Comparison of ENCODE assay signal across 23 mouse cellular contexts in genomic region chr6:37053411-37053810, GRCm38 (mm10).
DNase-seq lines count a peak whose midpoint lies in the region; ATAC-seq lines count a peak whose summit lies in the region.
"Had no signal": no experiment of that assay in that cellular context is flagged by ENCODE, and none has a peak within 500 bp of the region (broad histone marks: within the 10 kb centered on the region; RNA-seq: fewer than 3 reads in every experiment).

No protein-coding gene starts in this region.

- H3K4me2 ChIP-seq in kidney, embryonic 14.5 days (replicated peaks; ENCODE audit: low read depth, low read length) = no peak overlapping the region
- H3K4me2 ChIP-seq: heart, embryonic 15.5 days; hindbrain, embryonic 12.5 days; limb, embryonic 13.5 days; liver, embryonic 11.5 days; lung, embryonic 15.5 days; midbrain, embryonic 11.5 days had no signal

- ATAC-seq in kidney, embryonic 14.5 days (ENCODE audit: low FRiP score, low TSS enrichment) = no peak
- ATAC-seq: forebrain, embryonic 16.5 days; intestine, embryonic 16.5 days had no signal

- H3K36me3 ChIP-seq in kidney, embryonic 14.5 days (ENCODE audit: control insufficient read depth, insufficient read depth, low read length) = no peaks in the 10 kb centered on the region
- H3K36me3 ChIP-seq: heart, embryonic 10.5 days; heart, embryonic 15.5 days; hindbrain, embryonic 12.5 days; limb, embryonic 13.5 days; lung, embryonic 15.5 days had no signal

- H3K27ac ChIP-seq in kidney, embryonic 14.5 days (ENCODE audit: low read depth, low read length) = no peak overlapping the region
- H3K27ac ChIP-seq: heart, embryonic 10.5 days; heart, embryonic 15.5 days; hindbrain, embryonic 12.5 days; limb, embryonic 13.5 days; lung, embryonic 15.5 days had no signal

- H3K9ac ChIP-seq in kidney, embryonic 14.5 days (ENCODE audit: low read depth, low read length) = no peak overlapping the region
- H3K9ac ChIP-seq: heart, embryonic 15.5 days; hindbrain, embryonic 12.5 days; limb, embryonic 13.5 days; lung, embryonic 15.5 days had no signal

- no peaks in the 10 kb centered on the region for H3K27me3 ChIP-seq in kidney, embryonic 14.5 days (ENCODE audit: control insufficient read depth, insufficient read depth, low read length)
- H3K27me3 ChIP-seq: heart, embryonic 15.5 days; hindbrain, embryonic 12.5 days; limb, embryonic 13.5 days; lung, embryonic 15.5 days had no signal

- DNase-seq in heart, adult 11 months = peak; percentile 61
- DNase-seq in heart, postnatal 36 days = no peak
- peak; percentile 29 for DNase-seq in kidney, postnatal 10 days
- DNase-seq in kidney, postnatal 25 days = peak; percentile 58 to 71
- DNase-seq in right cerebral cortex, postnatal 36 days (ENCODE audit: low spot score in 2 of 2) = no peak
- DNase-seq in right cerebral cortex, postnatal 10 days (ENCODE audit: low spot score in 2 of 2) = no peak
- DNase-seq: cerebellum, adult 2 months; cerebellum, postnatal 14 days; gastrocnemius, postnatal 10 days; right cerebral cortex, postnatal 4 days; thymus, adult 2 months; thymus, postnatal 36 days had no signal

- WGBS in kidney, embryonic 14.5 days = 41% methylated on average over 2 of the region's 2 CpGs

- no peaks in the 10 kb centered on the region for H3K4me1 ChIP-seq in kidney, embryonic 14.5 days (ENCODE audit: control insufficient read depth, insufficient read depth, low read length)
- H3K4me1 ChIP-seq: hindbrain, embryonic 12.5 days had no signal

- no peak overlapping the region for H3K4me3 ChIP-seq in kidney, embryonic 14.5 days (ENCODE audit: low read length)
- H3K4me3 ChIP-seq: erythroblast, embryonic 14.5 days; heart, embryonic 10.5 days; heart, embryonic 15.5 days; hindbrain, embryonic 12.5 days; limb, embryonic 13.5 days; lung, embryonic 15.5 days had no signal

- H3K9me3 ChIP-seq in kidney, embryonic 14.5 days (ENCODE audit: control insufficient read depth, low read length) = no peaks in the 10 kb centered on the region
- H3K9me3 ChIP-seq: heart, embryonic 10.5 days; heart, embryonic 15.5 days; hindbrain, embryonic 12.5 days; limb, embryonic 13.5 days; lung, embryonic 15.5 days had no signal

- intact Hi-C loops in heart, postnatal 36 days (cut with DNase I) = no loop called here

Comparison
In these comparisons a context has a peak if more than half of its experiments do, and no peak if none do; other contexts are left out.
1. DNase-seq: peak in heart, adult 11 months (single experiment), kidney, postnatal 10 days (single experiment) and kidney, postnatal 25 days (2 of 2); none in heart, postnatal 36 days (0 of 2), right cerebral cortex, postnatal 36 days (0 of 2) and right cerebral cortex, postnatal 10 days (0 of 2).